Mouse (Mus musculus) olfactory bulb, adult 2 months (tissue): ENCODE results near the gene Hoxa5.

Experiments
- CTCF ChIP-seq: fragments of 200-500 bp; IDR thresholded peaks from 2 replicates; pipeline ENCODE4 v1.5.1; 2012; ENCODE audit warnings: low read depth, mild to moderate bottlenecking, low read length, moderate library complexity; ENCODE audit not compliant: insufficient read depth
- POLR2A ChIP-seq: fragments of 200-500 bp; IDR thresholded peaks from 2 replicates; pipeline ENCODE4 v1.6.1; 2012; ENCODE audit warnings: mild to moderate bottlenecking, low read depth, low read length, moderate library complexity; ENCODE audit not compliant: insufficient read depth

DNA sequence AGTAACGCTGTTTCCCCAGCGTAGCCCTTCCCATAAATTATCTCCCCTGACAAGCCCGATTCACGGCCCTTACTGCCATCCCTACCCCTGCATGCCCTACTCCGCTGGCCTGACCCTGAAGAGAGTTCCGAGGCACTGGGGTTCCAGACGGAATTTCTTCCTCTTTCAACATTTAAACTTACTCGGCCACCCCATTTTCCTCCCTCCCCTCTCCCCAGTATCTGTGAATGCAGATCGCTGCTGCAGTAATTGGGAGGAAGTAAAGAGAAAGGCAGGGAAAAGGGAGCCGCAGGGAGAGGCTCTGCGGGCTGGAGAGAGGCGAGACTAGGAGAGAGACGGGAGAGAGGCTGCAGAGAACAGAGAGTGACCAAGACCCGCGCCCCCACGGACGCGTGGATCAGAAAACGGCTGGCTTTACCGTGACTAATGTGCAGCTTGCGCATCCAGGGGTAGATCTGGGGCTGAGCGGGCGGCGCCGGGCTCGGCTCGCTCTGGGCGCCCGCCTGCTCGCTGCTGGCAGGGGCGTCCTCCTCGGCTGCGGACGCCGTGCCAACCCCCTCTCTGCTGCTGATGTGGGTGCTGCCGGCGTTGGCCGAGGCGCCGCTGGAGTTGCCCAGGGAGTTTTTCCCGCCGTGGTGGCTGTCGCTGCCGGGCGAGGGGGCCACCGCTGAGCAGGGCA, 877 bp downstream of the Hoxa5 start:
- TF ChIP-seq POLR2A (no peak), CTCF (no peak)
